Comparison of ENCODE assay signal across 11 mouse cellular contexts in genomic region chr2:31169001-31169400, GRCm38 (mm10). TPM values are rescaled to one million over a fixed set of nuclear protein-coding genes. Genes with fewer than 3 reads are reported as not detected.
A peak's percentile ranks its signal among the peaks of the same experiment; 100 is the strongest.
DNase-seq lines count a peak whose midpoint lies in the region; ATAC-seq lines count a peak whose summit lies in the region.
"Had no signal": no experiment of that assay in that cellular context is flagged by ENCODE, and none has a peak within 500 bp of the region (broad histone marks: within the 10 kb centered on the region; RNA-seq: fewer than 3 reads in every experiment).

No protein-coding gene starts in this region.

- H3K27ac ChIP-seq in brown adipose tissue, adult 24 weeks (replicated peaks; ENCODE audit: low read depth, low read length): peak overlapping the region; percentile 1; the same call in 1 of the 2 replicates
- no peak overlapping the region for H3K27ac ChIP-seq in hindbrain, embryonic 10.5 days
- H3K27ac ChIP-seq in forebrain, embryonic 12.5 days: no peak overlapping the region
- H3K27ac ChIP-seq: embryonic facial prominence, embryonic 12.5 days had no signal

- ATAC-seq in forebrain, embryonic 12.5 days (ENCODE audit: low FRiP score): no peak
- ATAC-seq: midbrain, embryonic 16.5 days; Patski had no signal

- H3K9ac ChIP-seq in forebrain, embryonic 12.5 days: no peak overlapping the region
- H3K9ac ChIP-seq: embryonic facial prominence, embryonic 12.5 days had no signal

- DNase-seq in adrenal gland, adult (ENCODE audit: inconsistent age in 2 of 2, low spot score in 1 of 2): peak; percentile 76 to 91
- no peak for DNase-seq in adrenal gland, postnatal 4 days (ENCODE audit: low spot score in 2 of 2)
- peak; percentile 51 for DNase-seq in heart, postnatal 25 days (ENCODE audit: low spot score)
- peak; percentile 38 to 60 for DNase-seq in kidney, postnatal 4 days
- DNase-seq in cerebellum, adult 18-20 months: no peak
- DNase-seq in hindbrain, embryonic 10.5 days (ENCODE audit: low spot score): no peak

- H3K36me3 ChIP-seq in hindbrain, embryonic 10.5 days: peaks cover 77% of the 10 kb centered on the region
- H3K36me3 ChIP-seq in forebrain, embryonic 12.5 days (replicated peaks): peaks cover 66% of the 10 kb centered on the region

- H3K27me3 ChIP-seq in hindbrain, embryonic 10.5 days (ENCODE audit: insufficient read depth, poor library complexity, severe bottlenecking): no peaks in the 10 kb centered on the region
- H3K27me3 ChIP-seq in forebrain, embryonic 12.5 days: no peaks in the 10 kb centered on the region; the same call in 1 of the 2 replicates
- H3K27me3 ChIP-seq: embryonic facial prominence, embryonic 12.5 days; Patski had no signal

- 90% methylated on average over 10 of the region's 10 CpGs for WGBS in hindbrain, embryonic 10.5 days
- WGBS in forebrain, embryonic 12.5 days: 93% methylated on average over 10 of the region's 10 CpGs

- no peak overlapping the region for H3K4me2 ChIP-seq in forebrain, embryonic 12.5 days
- H3K4me2 ChIP-seq: embryonic facial prominence, embryonic 12.5 days had no signal

- intact Hi-C loops in heart, postnatal 25 days (cut with DNase I): no loop called here

- no peak overlapping the region for H3K4me3 ChIP-seq in brown adipose tissue, adult 24 weeks (ENCODE audit: insufficient read depth, low read depth, low read length)
- no peak overlapping the region for H3K4me3 ChIP-seq in hindbrain, embryonic 10.5 days
- H3K4me3 ChIP-seq in forebrain, embryonic 12.5 days (replicated peaks): no peak overlapping the region
- H3K4me3 ChIP-seq: embryonic facial prominence, embryonic 12.5 days had no signal

- H3K4me1 ChIP-seq in brown adipose tissue, adult 24 weeks (ENCODE audit: control insufficient read depth, insufficient read depth, insufficient read length, low read length): peaks cover 22% of the 10 kb centered on the region
- H3K4me1 ChIP-seq in hindbrain, embryonic 10.5 days (replicated peaks): peaks cover 17% of the 10 kb centered on the region
- peaks cover 16% of the 10 kb centered on the region for H3K4me1 ChIP-seq in forebrain, embryonic 12.5 days

- H3K9me3 ChIP-seq in hindbrain, embryonic 10.5 days: no peaks in the 10 kb centered on the region
- no peaks in the 10 kb centered on the region for H3K9me3 ChIP-seq in forebrain, embryonic 12.5 days
- H3K9me3 ChIP-seq: embryonic facial prominence, embryonic 12.5 days had no signal

RNA-seq across cellular contexts. Expression of gene Gpr107, which starts 16.9 kb away (rescaled TPM):
- total RNA-seq in adrenal gland, postnatal 4 days (2021): 10 to 100 TPM; 62.8 to 68.3 TPM
- polyA plus RNA-seq in brown adipose tissue, adult 24 weeks (2012; ENCODE audit: insufficient read depth, insufficient read length, missing spikeins): 11.9 and 24.7 TPM in 2 replicates
- total RNA-seq in heart, postnatal 25 days (2021): 10 to 100 TPM; 33.1 to 35.1 TPM
- polyA plus RNA-seq in hindbrain, embryonic 10.5 days (2016; fragmentation: Nextera tagmentation; extraction: Ambion mirVana): 35.1 and 35.5 TPM in 2 replicates
- 38.8 and 41.4 TPM in 2 replicates for polyA plus RNA-seq in forebrain, embryonic 12.5 days (2016; fragmentation: Nextera tagmentation; extraction: Ambion mirVana)

RNA-seq across cellular contexts. Expression of gene Fnbp1, which starts 27.2 kb away (rescaled TPM):
- 10 to 100 TPM; 69.0 to 82.4 TPM for total RNA-seq in adrenal gland, postnatal 4 days (2021)
- polyA plus RNA-seq in brown adipose tissue, adult 24 weeks (2012; ENCODE audit: insufficient read depth, insufficient read length, missing spikeins): 25.7 and 38.1 TPM in 2 replicates
- total RNA-seq in heart, postnatal 25 days (2021): 10 to 100 TPM; 50.0 to 53.4 TPM
- polyA plus RNA-seq in hindbrain, embryonic 10.5 days (2016; fragmentation: Nextera tagmentation; extraction: Ambion mirVana): 14.7 and 16.0 TPM in 2 replicates
- 16.3 and 18.9 TPM in 2 replicates for polyA plus RNA-seq in forebrain, embryonic 12.5 days (2016; fragmentation: Nextera tagmentation; extraction: Ambion mirVana)

Comparison
In these comparisons a context has a peak if more than half of its experiments do, and no peak if none do; other contexts are left out.
1. DNase-seq: peak in adrenal gland, adult (2 of 2), heart, postnatal 25 days (single experiment) and kidney, postnatal 4 days (2 of 2); none in adrenal gland, postnatal 4 days (0 of 2), cerebellum, adult 18-20 months (0 of 2) and hindbrain, embryonic 10.5 days (single experiment).